10 mouse cellular contexts compared by ENCODE assay signal in genomic region chr9:62346388-62346679, GRCm38 (mm10). TPM values are rescaled to one million over a fixed set of nuclear protein-coding genes. Genes with fewer than 3 reads are reported as not detected.
DNase-seq lines count a peak whose midpoint lies in the region; ATAC-seq lines count a peak whose summit lies in the region.
"Had no signal": no experiment of that assay in that cellular context is flagged by ENCODE, and none has a peak within 500 bp of the region (broad histone marks: within the 10 kb centered on the region; RNA-seq: fewer than 3 reads in every experiment).

No protein-coding gene starts in this region.

- H3K27ac ChIP-seq in midbrain, embryonic 10.5 days (replicated peaks), result no peak overlapping the region
- H3K27ac ChIP-seq in midbrain, embryonic 11.5 days (ENCODE audit: low read depth, low read length), result no peak overlapping the region
- no peak overlapping the region; the same call in 1 of the 2 replicates for H3K27ac ChIP-seq in limb, embryonic 15.5 days
- H3K27ac ChIP-seq: embryonic facial prominence, embryonic 15.5 days; stomach, embryonic 15.5 days had no signal

- DNase-seq in heart, adult 11 months, result peak; percentile 90
- DNase-seq in heart, adult 9 months (ENCODE audit: low spot score in 2 of 2), result no peak
- DNase-seq in midbrain, embryonic 10.5 days (ENCODE audit: low spot score), result no peak
- DNase-seq in midbrain, embryonic 11.5 days (ENCODE audit: low spot score, missing footprints), result no peak
- no peak for DNase-seq in frontal cortex, postnatal 25 days (ENCODE audit: low spot score in 2 of 2)
- DNase-seq in urinary bladder, adult 2 months (ENCODE audit: low spot score), result no peak

- H3K4me3 ChIP-seq in midbrain, embryonic 10.5 days, result peak overlapping the region; percentile 19; the same call in 1 of the 2 replicates
- no peak overlapping the region for H3K4me3 ChIP-seq in midbrain, embryonic 11.5 days (ENCODE audit: low read depth, low read length)
- H3K4me3 ChIP-seq in limb, embryonic 15.5 days, result no peak overlapping the region
- H3K4me3 ChIP-seq: embryonic facial prominence, embryonic 15.5 days; stomach, embryonic 15.5 days had no signal

- no peak overlapping the region for H3K4me2 ChIP-seq in midbrain, embryonic 11.5 days
- 0 out of 2 replicates have a peak overlapping the region, but pooled peaks have one; percentile 87 for H3K4me2 ChIP-seq in limb, embryonic 15.5 days
- H3K4me2 ChIP-seq: stomach, embryonic 15.5 days had no signal

- H3K36me3 ChIP-seq in midbrain, embryonic 10.5 days, result peaks cover 19% of the 10 kb centered on the region
- no peaks in the 10 kb centered on the region for H3K36me3 ChIP-seq in midbrain, embryonic 11.5 days (ENCODE audit: control insufficient read depth, insufficient read depth, low read length)
- H3K36me3 ChIP-seq in limb, embryonic 15.5 days, result no peaks in the 10 kb centered on the region
- H3K36me3 ChIP-seq: embryonic facial prominence, embryonic 15.5 days; stomach, embryonic 15.5 days had no signal

- WGBS in midbrain, embryonic 10.5 days, result 78% methylated on average over 6 of the region's 6 CpGs
- 76% methylated on average over 6 of the region's 6 CpGs for WGBS in midbrain, embryonic 11.5 days
- WGBS in limb, embryonic 15.5 days, result 63% methylated on average over 6 of the region's 6 CpGs

- H3K4me1 ChIP-seq in midbrain, embryonic 10.5 days, result peaks cover 63% of the 10 kb centered on the region
- H3K4me1 ChIP-seq in midbrain, embryonic 11.5 days (ENCODE audit: control insufficient read depth, insufficient read depth, low read length), result peaks cover 28% of the 10 kb centered on the region
- H3K4me1 ChIP-seq in limb, embryonic 15.5 days, result peaks cover 57% of the 10 kb centered on the region

- no peaks in the 10 kb centered on the region for H3K27me3 ChIP-seq in midbrain, embryonic 10.5 days (ENCODE audit: low read depth, poor library complexity, severe bottlenecking)
- H3K27me3 ChIP-seq in midbrain, embryonic 11.5 days (ENCODE audit: control insufficient read depth, insufficient read depth, low read length), result no peaks in the 10 kb centered on the region
- no peaks in the 10 kb centered on the region for H3K27me3 ChIP-seq in limb, embryonic 15.5 days
- H3K27me3 ChIP-seq: embryonic facial prominence, embryonic 15.5 days; stomach, embryonic 15.5 days had no signal

- no peak for ATAC-seq in midbrain, embryonic 11.5 days (ENCODE audit: low FRiP score)
- ATAC-seq in limb, embryonic 15.5 days (ENCODE audit: insufficient number of reproducible peaks, low FRiP score, low TSS enrichment, low read depth), result no peak
- no peak for ATAC-seq in monocyte, adult 5-6 weeks (replicated peaks; ENCODE audit: insufficient number of reproducible peaks, low FRiP score, low TSS enrichment, poor library complexity, severe bottlenecking)

- no peak overlapping the region for H3K9ac ChIP-seq in midbrain, embryonic 11.5 days (ENCODE audit: low read length)
- no peak overlapping the region for H3K9ac ChIP-seq in limb, embryonic 15.5 days
- H3K9ac ChIP-seq: embryonic facial prominence, embryonic 15.5 days; stomach, embryonic 15.5 days had no signal

- H3K9me3 ChIP-seq in midbrain, embryonic 10.5 days (replicated peaks), result no peaks in the 10 kb centered on the region
- no peaks in the 10 kb centered on the region for H3K9me3 ChIP-seq in midbrain, embryonic 11.5 days (ENCODE audit: control insufficient read depth, low read length)
- H3K9me3 ChIP-seq in limb, embryonic 15.5 days, result no peaks in the 10 kb centered on the region
- H3K9me3 ChIP-seq: embryonic facial prominence, embryonic 15.5 days; stomach, embryonic 15.5 days had no signal

RNA-seq across cellular contexts. Expression of gene Anp32a, which starts 5.2 kb away (rescaled TPM):
- 237 and 298 TPM in 2 replicates for polyA plus RNA-seq in midbrain, embryonic 10.5 days (2016; fragmentation: Nextera tagmentation; extraction: Ambion mirVana)
- polyA plus RNA-seq in midbrain, embryonic 11.5 days (2014; fragmentation: Nextera tagmentation; extraction: Ambion mirVana), result 194 and 220 TPM in 2 replicates
- 161 and 166 TPM in 2 replicates for polyA plus RNA-seq in limb, embryonic 15.5 days (2015; fragmentation: Nextera tagmentation; extraction: Ambion mirVana)
- total RNA-seq in monocyte, adult 5-6 weeks (2017), result 648 to 883 TPM (median 742 TPM) in 3 replicates
- 171 and 244 TPM in 2 replicates for polyA plus RNA-seq in urinary bladder, adult 2 months (2012; rRNA removed)
